Mouse (Mus musculus) urinary bladder, postnatal 25 days (tissue): ENCODE measurements around the gene Osbpl8.

ENCODE experiments used
- DNase-seq: peaks from one replicate; pipeline ENCODE4 v3.0.0; 2022; ENCODE audit warnings: low spot score

Osbpl8 gene

GRCm38 (mm10) chr10:111235289-111235570 is 70.7 kb downstream of the Osbpl8 start:
- DNase-seq, result no peak

- DNase-seq, result no peak
These were observed 72.9 kb downstream of the Osbpl8 start for GRCm38 (mm10) chr10:111237434-111237833.

- DNase-seq, result no peak
These were observed 78.1 kb downstream of the Osbpl8 start for GRCm38 (mm10) chr10:111242677-111243076.

- no peak for DNase-seq
These were observed 83.1 kb downstream of the Osbpl8 start for GRCm38 (mm10) chr10:111247609-111248008.

GRCm38 (mm10) chr10:111248177-111248576 is 83.6 kb downstream of the Osbpl8 start:
- DNase-seq, result no peak

GRCm38 (mm10) chr10:111250192-111250591 is 85.6 kb downstream of the Osbpl8 start:
- no peak for DNase-seq

- DNase-seq, result no peak
These were observed 87.1 kb downstream of the Osbpl8 start for GRCm38 (mm10) chr10:111251666-111252065.

GRCm38 (mm10) chr10:111255228-111255627 is 90.7 kb downstream of the Osbpl8 start:
- DNase-seq, result no peak

GRCm38 (mm10) chr10:111256156-111256555 is 91.6 kb downstream of the Osbpl8 start:
- DNase-seq, result no peak

GRCm38 (mm10) chr10:111257358-111257757 is 92.8 kb downstream of the Osbpl8 start:
- no peak for DNase-seq

GRCm38 (mm10) chr10:111258256-111258655 is 93.7 kb downstream of the Osbpl8 start:
- no peak for DNase-seq

GRCm38 (mm10) chr10:111271687-111272086 is 107.1 kb downstream of the Osbpl8 start:
- DNase-seq, result no peak

- no peak for DNase-seq
These were observed 108.4 kb downstream of the Osbpl8 start for GRCm38 (mm10) chr10:111272905-111273304.

GRCm38 (mm10) chr10:111273463-111274088 is 109.0 kb downstream of the Osbpl8 start:
- DNase-seq, result no peak

- DNase-seq, result no peak
These were observed 111.3 kb downstream of the Osbpl8 start for GRCm38 (mm10) chr10:111275822-111276221.

- DNase-seq, result no peak
These were observed 133.1 kb downstream of the Osbpl8 start for GRCm38 (mm10) chr10:111297631-111298030.

- DNase-seq, result peak; percentile 94
These were observed 133.9 kb downstream of the Osbpl8 start, which contains the start of gene Bbs10 for GRCm38 (mm10) chr10:111298140-111299098. Bbs10 (plus strand) TSS chr10:111298679.

- no peak for DNase-seq
These were observed 135.0 kb downstream of the Osbpl8 start for GRCm38 (mm10) chr10:111299591-111299990.

GRCm38 (mm10) chr10:111301041-111301440 is 136.5 kb downstream of the Osbpl8 start:
- no peak for DNase-seq

GRCm38 (mm10) chr10:111302486-111302885 is 137.9 kb downstream of the Osbpl8 start:
- DNase-seq, result no peak

- DNase-seq, result no peak
These were observed 144.4 kb downstream of the Osbpl8 start for GRCm38 (mm10) chr10:111308850-111309501.

GRCm38 (mm10) chr10:111313282-111313681 is 148.7 kb downstream of the Osbpl8 start:
- no peak for DNase-seq
